Mouse (Mus musculus): ENCODE measurements at regions not wholly inside any gene's neighbourhood (a gene's known extent, or its start where the extent isn't known, plus 50 kb on each side); places are given as distances from the start of the nearest gene placed in this dataset.

GRCm38 (mm10) chr3:35464212-35464911 lies 289.5 kb upstream of the Atp11b start:
- no peaks in the 10 kb centered on the region for H3K36me3 ChIP-seq (ENCODE audit: control insufficient read depth, insufficient read depth, low read length, poor library complexity, severe bottlenecking)
- no peaks in the 10 kb centered on the region for H3K9me3 ChIP-seq (replicated peaks; ENCODE audit: control insufficient read depth, insufficient read depth, low read length, poor library complexity, severe bottlenecking)
- H3K27ac ChIP-seq (ENCODE audit: insufficient read depth, low read length) = no peak overlapping the region
- no peak overlapping the region for H3K4me3 ChIP-seq (ENCODE audit: low read depth, low read length)
- TF ChIP-seq POLR2A (IDR thresholded peaks at IDR 0.05; ENCODE audit: insufficient read depth, low read length) = no peak
- TF ChIP-seq EP300 (IDR thresholded peaks at IDR 0.05; ENCODE audit: insufficient read depth, low read depth, low read length) = no peak
- no peak for TF ChIP-seq CTCF (IDR thresholded peaks at IDR 0.05; ENCODE audit: low read depth, low read length)
- H3K4me1 ChIP-seq (ENCODE audit: control insufficient read depth, insufficient read depth, low read length) = no peaks in the 10 kb centered on the region
- H3K27me3 ChIP-seq (ENCODE audit: control insufficient read depth, insufficient read depth, low read length, poor library complexity, severe bottlenecking) = no peaks in the 10 kb centered on the region
- no peak overlapping the region for H3K9ac ChIP-seq (ENCODE audit: low read depth, poor library complexity, severe bottlenecking)

DNA sequence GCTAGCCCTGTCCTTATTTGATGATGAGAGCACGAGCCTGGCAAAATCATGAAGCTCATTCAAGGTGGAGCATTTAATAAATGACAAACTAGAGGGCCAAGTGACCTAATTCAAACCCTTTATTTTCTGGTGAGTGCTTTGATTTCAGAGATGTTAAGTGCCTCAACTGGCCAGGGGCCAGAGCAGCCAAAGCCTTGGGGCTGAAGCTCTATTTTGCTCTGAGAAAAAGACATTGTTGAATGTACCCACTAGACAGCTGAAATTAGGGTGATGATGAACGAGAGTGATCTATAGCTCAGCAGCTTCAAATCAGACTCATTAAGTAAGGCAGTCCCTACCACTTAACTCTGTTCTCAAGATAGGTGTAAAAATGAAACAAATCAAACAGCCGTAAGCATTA lies 287.9 kb upstream of the Atp11b start:
- Histone ChIP-seq H3K27me3 (ENCODE audit: control insufficient read depth, insufficient read depth, low read length, poor library complexity, severe bottlenecking) (no peaks in the 10 kb centered on the region), H3K36me3 (ENCODE audit: control insufficient read depth, insufficient read depth, low read length, poor library complexity, severe bottlenecking) (no peaks in the 10 kb centered on the region), H3K9ac (ENCODE audit: low read depth, poor library complexity, severe bottlenecking) (no peak overlapping the region), H3K4me1 (ENCODE audit: control insufficient read depth, insufficient read depth, low read length) (no peaks in the 10 kb centered on the region), H3K9me3 (replicated peaks; ENCODE audit: control insufficient read depth, insufficient read depth, low read length, poor library complexity, severe bottlenecking) (no peaks in the 10 kb centered on the region), H3K27ac (ENCODE audit: insufficient read depth, low read length) (no peak overlapping the region), H3K4me3 (ENCODE audit: low read depth, low read length) (no peak overlapping the region)
- no peak for TF ChIP-seq EP300 (IDR thresholded peaks at IDR 0.05; ENCODE audit: insufficient read depth, low read depth, low read length)
- no peak for TF ChIP-seq CTCF (IDR thresholded peaks at IDR 0.05; ENCODE audit: low read depth, low read length)
- TF ChIP-seq POLR2A (IDR thresholded peaks at IDR 0.05; ENCODE audit: insufficient read depth, low read length) = no peak

DNA sequence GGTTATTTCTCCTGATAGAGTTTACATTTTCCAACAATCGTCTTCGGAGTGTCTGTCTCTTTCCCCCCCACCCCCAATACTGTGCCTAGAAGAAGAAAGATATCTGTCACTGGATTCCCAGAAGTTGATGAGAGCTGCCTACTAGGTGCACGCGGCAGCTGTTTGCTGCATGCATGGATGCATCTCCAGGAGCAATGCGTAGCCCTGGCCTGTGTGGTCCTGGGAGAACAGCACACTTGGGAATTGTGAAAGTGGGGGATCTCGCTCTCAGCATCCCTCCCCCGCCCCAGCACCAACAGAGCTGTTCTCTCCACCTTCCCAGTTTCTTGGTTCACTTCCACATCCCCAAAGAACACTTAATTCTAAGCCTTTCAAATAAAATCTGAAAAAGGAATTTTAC lies 280.6 kb upstream of the Atp11b start:
- Histone ChIP-seq H3K9me3 (replicated peaks; ENCODE audit: control insufficient read depth, insufficient read depth, low read length, poor library complexity, severe bottlenecking) (no peaks in the 10 kb centered on the region), H3K36me3 (ENCODE audit: control insufficient read depth, insufficient read depth, low read length, poor library complexity, severe bottlenecking) (no peaks in the 10 kb centered on the region), H3K4me3 (ENCODE audit: low read depth, low read length) (no peak overlapping the region), H3K27ac (ENCODE audit: insufficient read depth, low read length) (no peak overlapping the region), H3K9ac (ENCODE audit: low read depth, poor library complexity, severe bottlenecking) (no peak overlapping the region), H3K27me3 (ENCODE audit: control insufficient read depth, insufficient read depth, low read length, poor library complexity, severe bottlenecking) (no peaks in the 10 kb centered on the region), H3K4me1 (ENCODE audit: control insufficient read depth, insufficient read depth, low read length) (peaks cover 2% of the 10 kb centered on the region)
- TF ChIP-seq EP300 (IDR thresholded peaks at IDR 0.05; ENCODE audit: insufficient read depth, low read depth, low read length) (no peak), CTCF (IDR thresholded peaks at IDR 0.05; ENCODE audit: low read depth, low read length) (no peak), POLR2A (IDR thresholded peaks at IDR 0.05; ENCODE audit: insufficient read depth, low read length) (no peak)

DNA sequence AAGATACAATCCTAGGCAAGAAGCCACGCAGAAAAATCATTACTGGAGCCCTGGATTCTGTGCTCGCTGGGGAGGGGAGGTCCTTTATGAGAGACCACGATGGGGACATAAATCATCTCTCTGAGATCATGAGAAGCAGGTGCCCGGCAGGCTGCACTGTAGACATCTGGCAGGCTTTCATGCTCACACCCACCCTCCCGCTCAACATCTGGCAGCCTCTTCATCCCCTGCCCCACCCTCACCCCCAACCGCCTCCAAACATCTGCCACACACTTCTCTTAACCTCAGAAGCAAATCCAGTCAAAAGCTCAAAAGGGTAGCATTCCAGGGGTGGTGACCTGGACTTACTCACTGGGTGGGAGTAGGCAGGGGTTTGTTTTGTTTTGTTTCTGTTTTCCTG lies 279.5 kb upstream of the Atp11b start:
- no peak for TF ChIP-seq POLR2A (IDR thresholded peaks at IDR 0.05; ENCODE audit: insufficient read depth, low read length)
- TF ChIP-seq EP300 (IDR thresholded peaks at IDR 0.05; ENCODE audit: insufficient read depth, low read depth, low read length) = peak; percentile 82
- no peak overlapping the region for H3K9ac ChIP-seq (ENCODE audit: low read depth, poor library complexity, severe bottlenecking)
- H3K36me3 ChIP-seq (ENCODE audit: control insufficient read depth, insufficient read depth, low read length, poor library complexity, severe bottlenecking) = no peaks in the 10 kb centered on the region
- H3K27me3 ChIP-seq (ENCODE audit: control insufficient read depth, insufficient read depth, low read length, poor library complexity, severe bottlenecking) = no peaks in the 10 kb centered on the region
- no peak overlapping the region for H3K27ac ChIP-seq (ENCODE audit: insufficient read depth, low read length)
- no peak overlapping the region for H3K4me3 ChIP-seq (ENCODE audit: low read depth, low read length)
- H3K4me1 ChIP-seq (ENCODE audit: control insufficient read depth, insufficient read depth, low read length) = peaks cover 2% of the 10 kb centered on the region
- no peaks in the 10 kb centered on the region for H3K9me3 ChIP-seq (replicated peaks; ENCODE audit: control insufficient read depth, insufficient read depth, low read length, poor library complexity, severe bottlenecking)

DNA sequence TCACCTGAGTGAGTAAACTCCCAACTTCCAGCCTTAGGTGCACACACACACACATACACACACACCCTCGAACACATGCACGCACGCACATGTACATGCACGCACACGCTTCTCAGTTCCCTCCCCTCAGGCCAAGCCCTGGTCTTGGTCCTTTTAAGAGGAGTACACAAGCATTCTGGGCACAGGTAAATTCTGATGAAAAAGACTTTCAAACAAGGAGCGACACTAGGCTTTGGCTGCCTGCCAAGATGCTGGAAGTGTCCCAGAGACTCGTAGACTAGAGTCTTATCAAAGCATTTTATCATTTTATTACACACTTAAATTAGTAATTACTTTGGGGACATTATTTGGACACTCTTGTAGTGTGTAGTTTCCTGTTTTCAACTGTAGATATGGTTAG lies 278.6 kb upstream of the Atp11b start:
- no peak overlapping the region for H3K9ac ChIP-seq (ENCODE audit: low read depth, poor library complexity, severe bottlenecking)
- no peaks in the 10 kb centered on the region for H3K9me3 ChIP-seq (replicated peaks; ENCODE audit: control insufficient read depth, insufficient read depth, low read length, poor library complexity, severe bottlenecking)
- H3K4me1 ChIP-seq (ENCODE audit: control insufficient read depth, insufficient read depth, low read length) = peaks cover 2% of the 10 kb centered on the region
- no peak overlapping the region for H3K4me3 ChIP-seq (ENCODE audit: low read depth, low read length)
- no peak overlapping the region for H3K27ac ChIP-seq (ENCODE audit: insufficient read depth, low read length)
- no peaks in the 10 kb centered on the region for H3K36me3 ChIP-seq (ENCODE audit: control insufficient read depth, insufficient read depth, low read length, poor library complexity, severe bottlenecking)
- H3K27me3 ChIP-seq (ENCODE audit: control insufficient read depth, insufficient read depth, low read length, poor library complexity, severe bottlenecking) = no peaks in the 10 kb centered on the region
- TF ChIP-seq POLR2A (IDR thresholded peaks at IDR 0.05; ENCODE audit: insufficient read depth, low read length) = no peak

DNA sequence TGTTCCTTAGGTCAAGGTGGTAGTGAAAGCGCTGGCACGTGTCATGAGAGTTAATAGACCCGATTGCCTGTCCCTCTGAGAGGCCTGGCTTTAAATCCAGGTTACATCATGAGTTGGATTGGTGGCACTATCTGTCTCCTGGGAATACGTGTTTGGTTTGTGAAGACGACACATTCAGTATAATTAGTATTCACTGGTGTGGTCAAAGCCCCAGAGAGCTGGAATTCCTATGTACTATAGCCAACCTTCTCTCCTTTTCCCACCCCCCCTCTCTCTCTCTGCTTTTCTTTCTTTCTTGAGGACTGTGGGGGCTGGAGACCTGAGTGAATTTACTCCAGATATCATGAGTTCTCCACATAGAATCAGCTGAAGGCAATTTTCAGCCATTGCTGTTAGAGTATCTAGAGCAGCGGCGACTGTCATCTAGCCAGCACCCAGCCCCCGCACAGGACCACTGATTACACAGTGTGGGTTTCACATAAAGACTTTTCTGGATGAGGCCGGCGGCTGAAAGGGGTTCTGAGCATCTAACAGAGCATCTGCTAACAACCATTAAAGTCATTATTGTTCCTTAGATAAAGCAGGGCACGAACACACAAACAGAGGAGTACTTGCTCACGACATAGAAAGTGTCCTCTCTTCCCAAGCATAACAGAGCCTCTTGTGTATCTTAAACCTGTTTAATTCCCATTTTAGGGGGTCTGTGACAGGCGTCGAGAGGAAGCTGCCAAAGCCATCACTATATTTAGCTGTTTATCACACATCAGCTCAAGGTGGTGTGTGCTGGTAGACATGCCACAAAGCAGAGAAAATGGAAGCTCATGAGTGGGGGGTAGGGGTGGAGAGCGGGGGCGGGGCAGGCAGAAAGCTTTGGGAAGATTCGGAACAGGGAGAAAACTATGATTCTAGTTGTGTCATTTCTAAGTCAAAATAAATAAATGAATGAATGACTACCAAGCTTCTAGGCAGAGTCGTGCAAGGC lies 272.9 kb upstream of the Atp11b start:
- no peak for TF ChIP-seq CTCF (IDR thresholded peaks at IDR 0.05; ENCODE audit: low read depth, low read length)
- no peak for TF ChIP-seq POLR2A (IDR thresholded peaks at IDR 0.05; ENCODE audit: insufficient read depth, low read length)
- no peak for TF ChIP-seq EP300 (IDR thresholded peaks at IDR 0.05; ENCODE audit: insufficient read depth, low read depth, low read length)
- H3K36me3 ChIP-seq (ENCODE audit: control insufficient read depth, insufficient read depth, low read length, poor library complexity, severe bottlenecking) = no peaks in the 10 kb centered on the region
- H3K9ac ChIP-seq (ENCODE audit: low read depth, poor library complexity, severe bottlenecking) = no peak overlapping the region
- no peaks in the 10 kb centered on the region for H3K4me1 ChIP-seq (ENCODE audit: control insufficient read depth, insufficient read depth, low read length)
- H3K27ac ChIP-seq (ENCODE audit: insufficient read depth, low read length) = no peak overlapping the region
- no peaks in the 10 kb centered on the region for H3K27me3 ChIP-seq (ENCODE audit: control insufficient read depth, insufficient read depth, low read length, poor library complexity, severe bottlenecking)
- H3K4me3 ChIP-seq (ENCODE audit: low read depth, low read length) = no peak overlapping the region
- no peaks in the 10 kb centered on the region for H3K9me3 ChIP-seq (replicated peaks; ENCODE audit: control insufficient read depth, insufficient read depth, low read length, poor library complexity, severe bottlenecking)
